Mouse (Mus musculus) liver, postnatal 0 days (tissue): ENCODE data around the gene Pygl.

Experiments used
- CTCF ChIP-seq: sonication (generic); IDR thresholded peaks from 2 replicates; pipeline ENCODE4 v1.5.1; 2016; ENCODE audit warnings: antibody characterized with exemption, low read depth
- EP300 ChIP-seq: IDR thresholded peaks from 2 replicates; pipeline ENCODE4 v1.6.1; 2016; ENCODE audit warnings: antibody characterized with exemption, low read depth, mild to moderate bottlenecking

DNA sequence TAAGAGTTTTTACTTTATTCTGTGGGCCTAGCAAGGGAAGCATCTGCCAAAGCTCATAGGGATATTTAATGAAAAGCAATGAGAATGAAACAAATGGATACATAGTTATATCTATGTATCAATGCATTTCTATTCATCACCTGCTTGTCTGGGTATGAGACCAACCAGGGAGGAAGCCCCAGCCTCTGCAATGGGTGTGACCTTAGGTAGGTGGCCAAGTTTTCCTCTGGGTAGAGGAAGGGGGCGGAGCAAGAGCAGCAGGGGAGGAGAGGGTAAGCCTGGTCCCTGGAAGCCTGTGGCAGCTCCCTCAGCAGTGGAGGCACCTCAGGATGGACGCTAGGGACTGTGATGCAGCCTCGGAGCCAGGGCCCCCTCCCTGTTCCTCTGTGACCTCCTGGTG lies 77.4 kb downstream of the Pygl start, which contains the start of gene Abhd12b:
- TF ChIP-seq EP300 (no peak), CTCF (no peak)
